Mouse (Mus musculus) heart, postnatal 0 days (tissue): ENCODE results near the gene 4921524J17Rik.

Experiments
- CTCF ChIP-seq: IDR thresholded peaks from 2 replicates; pipeline ENCODE4 v1.5.1; 2016; ENCODE audit warnings: antibody characterized with exemption, control low read depth, low read depth
- EP300 ChIP-seq: IDR thresholded peaks from 2 replicates; pipeline ENCODE4 v1.6.1; 2016; ENCODE audit warnings: antibody characterized with exemption, low read depth

DNA sequence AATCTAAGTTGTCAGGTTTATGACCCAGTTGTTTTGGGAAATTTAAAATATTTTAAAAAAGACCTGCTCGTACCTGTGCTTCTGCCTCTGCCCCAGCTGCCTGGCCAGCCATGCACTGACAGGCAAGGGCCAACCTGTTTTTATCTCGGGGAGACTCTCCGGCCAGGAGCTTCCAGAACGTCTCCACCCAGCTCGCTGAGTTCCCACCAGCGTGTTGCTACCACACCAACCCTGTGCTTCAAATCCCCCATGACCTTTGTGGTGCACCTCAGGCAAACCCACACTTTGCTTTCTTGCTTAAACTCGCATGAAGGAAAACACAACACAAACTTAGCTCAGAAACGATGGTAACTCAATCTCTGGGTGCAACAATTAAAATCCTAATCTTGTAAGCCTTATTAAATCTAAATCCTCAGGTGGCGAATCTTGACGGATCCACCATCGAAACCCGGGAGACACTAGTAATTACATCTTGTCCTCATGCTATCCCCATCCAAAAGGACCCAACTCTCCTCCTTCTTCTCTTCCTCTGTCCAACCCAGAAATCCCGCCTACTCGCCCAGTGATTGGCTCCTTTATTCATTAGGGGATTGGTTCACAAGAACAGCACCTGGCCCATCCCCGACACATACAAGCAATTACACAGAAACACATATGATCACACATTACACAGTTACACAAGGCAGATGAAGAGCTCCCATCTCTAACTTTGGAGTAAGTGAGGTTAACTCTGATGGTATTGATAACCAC, 13.5 kb upstream of the 4921524J17Rik start:
- TF ChIP-seq EP300 (no peak), CTCF (no peak)
